Mouse (Mus musculus) stomach, postnatal 0 days (tissue): ENCODE data around the gene Npr1. TPM values are rescaled to one million over a fixed set of nuclear protein-coding genes. Genes with fewer than 3 reads are reported as not detected.

ENCODE experiments used
- ATAC-seq: fragments of 200-750 bp; cut with Nextera tagmentation; 2 replicates; pipeline ENCODE4 v1.8.0; 2017; ENCODE audit not compliant: low FRiP score, low TSS enrichment
- DNase-seq: peaks from one replicate; pipeline ENCODE4 v3.0.0-alpha.2; 2016; ENCODE audit warnings: low spot score
- H3K27ac ChIP-seq: fragments of 300-500 bp; sonication (generic); replicated peaks from 2 replicates; pipeline ENCODE4 v1.5.1; 2014; ENCODE audit warnings: mild to moderate bottlenecking, control low read depth
- H3K27me3 ChIP-seq: fragments of 300-500 bp; sonication (generic); 2 replicates; pipeline ENCODE4 v1.6.1; 2014; ENCODE audit warnings: low read length; ENCODE audit not compliant: control insufficient read depth, insufficient read depth
- H3K36me3 ChIP-seq: fragments of 300-500 bp; sonication (generic); 2 replicates; pipeline ENCODE4 v1.6.1; 2014; ENCODE audit warnings: low read length, mixed read lengths; ENCODE audit not compliant: control insufficient read depth, insufficient read depth
- H3K4me1 ChIP-seq: fragments of 300-500 bp; sonication (generic); replicated peaks from 2 replicates; pipeline ENCODE4 v1.6.1; 2014; ENCODE audit warnings: antibody characterized with exemption; ENCODE audit not compliant: control insufficient read depth, insufficient read depth
- H3K4me2 ChIP-seq: fragments of 300-500 bp; sonication (generic); replicated peaks from 2 replicates; pipeline ENCODE4 v1.6.1; 2014; ENCODE audit warnings: low read depth, mild to moderate bottlenecking, control low read depth, moderate library complexity
- H3K4me3 ChIP-seq: fragments of 300-500 bp; sonication (generic); 2 replicates; pipeline ENCODE4 v1.5.1; 2014; ENCODE audit warnings: low read depth, low read length, control low read depth
- H3K9ac ChIP-seq: fragments of 300-500 bp; sonication (generic); 2 replicates; pipeline ENCODE4 v1.6.1; 2014; ENCODE audit warnings: mild to moderate bottlenecking, low read length, control low read depth, mixed read lengths
- H3K9me3 ChIP-seq: fragments of 300-500 bp; sonication (generic); 2 replicates; pipeline ENCODE4 v1.6.1; 2016; ENCODE audit warnings: low read length; ENCODE audit not compliant: control insufficient read depth
- CTCF ChIP-seq: IDR thresholded peaks from 2 replicates; pipeline ENCODE4 v1.5.1; 2016; ENCODE audit warnings: antibody characterized with exemption, low read depth, mild to moderate bottlenecking, moderate library complexity
- EP300 ChIP-seq: optimal IDR thresholded peaks from 2 replicates; pipeline ENCODE3; 2016; ENCODE audit warnings: antibody characterized with exemption
- WGBS: fragments of 180-500 bp; shearing (Covaris S2); extraction: QIAGEN DNeasy Blood & Tissue Kit; methylation state at CpG from one replicate; pipeline ENCODE4 v1.1.7; 2014; 5-methylcytosine and 5-hydroxymethylcytosine counted together
- polyA plus RNA-seq: library from polyadenylated mRNA; unstranded; fragments of >200 nt; fragmentation: Nextera tagmentation; extraction: Ambion mirVana; gene quantifications from 2 replicates; pipeline ENCODE4 v1.2.1, GENCODE M21; 2015

Npr1 gene
- polyA plus RNA-seq, 1 experiment from 2014 or later = 3.0 TPM

- Histone ChIP-seq H3K27ac (no peak overlapping the region), H3K4me2 (peak overlapping the region; percentile 87), H3K4me3 (peak overlapping the region; percentile 73), H3K27me3 (no peaks in the 10 kb centered on the region), H3K9me3 (no peaks in the 10 kb centered on the region), H3K4me1 (0 out of 2 replicates have a peak, but pooled peaks cover 9% of the 10 kb centered on the region), H3K9ac (peak overlapping the region; percentile 91), H3K36me3 (no peaks in the 10 kb centered on the region)
- ATAC-seq = no peak
- DNase-seq = no peak
- 11% methylated on average over 2 of the region's 2 CpGs for WGBS
- TF ChIP-seq CTCF (no peak), EP300 (no peak)
Measured at GRCm38 (mm10) chr3:90432348-90432747, 33.3 kb downstream of the Npr1 start.

GRCm38 (mm10) chr3:90429576-90429975 lies 36.1 kb downstream of the Npr1 start:
- Histone ChIP-seq H3K9me3 (no peaks in the 10 kb centered on the region), H3K36me3 (no peaks in the 10 kb centered on the region; the same call in 1 of the 2 replicates), H3K27ac (no peak overlapping the region), H3K27me3 (no peaks in the 10 kb centered on the region), H3K4me2 (no peak overlapping the region), H3K4me3 (no peak overlapping the region), H3K9ac (no peak overlapping the region), H3K4me1 (0 out of 2 replicates have a peak, but pooled peaks cover 9% of the 10 kb centered on the region)
- ATAC-seq (no peak), DNase-seq (no peak)
- TF ChIP-seq EP300 (no peak), CTCF (no peak)
- WGBS = 85% methylated on average over 3 of the region's 3 CpGs

- Histone ChIP-seq H3K36me3 (no peaks in the 10 kb centered on the region; the same call in none of the 2 replicates), H3K4me2 (no peak overlapping the region), H3K27ac (peak overlapping the region; percentile 35; the same call in 1 of the 2 replicates), H3K27me3 (no peaks in the 10 kb centered on the region), H3K4me1 (0 out of 2 replicates have a peak, but pooled peaks cover 6% of the 10 kb centered on the region), H3K9ac (no peak overlapping the region), H3K4me3 (no peak overlapping the region), H3K9me3 (no peaks in the 10 kb centered on the region)
- ATAC-seq (no peak), DNase-seq (no peak)
- 59% methylated on average over 6 of the region's 6 CpGs for WGBS
- TF ChIP-seq EP300 = no peak
- no peak for TF ChIP-seq CTCF
Measured at GRCm38 (mm10) chr3:90428186-90428585, 37.5 kb downstream of the Npr1 start.

GRCm38 (mm10) chr3:90427574-90427973 lies 38.1 kb downstream of the Npr1 start:
- DNase-seq = no peak
- TF ChIP-seq EP300 (no peak), CTCF (no peak)
- no peaks in the 10 kb centered on the region for H3K9me3 ChIP-seq
- 86% methylated on average over 1 of the region's 1 CpGs for WGBS
- H3K4me1 ChIP-seq = 0 out of 2 replicates have a peak, but pooled peaks cover 6% of the 10 kb centered on the region
- H3K27ac ChIP-seq = no peak overlapping the region
- H3K27me3 ChIP-seq = no peaks in the 10 kb centered on the region
- peak; percentile 45 for ATAC-seq
- H3K36me3 ChIP-seq = peaks cover 2% of the 10 kb centered on the region
- no peak overlapping the region for H3K9ac ChIP-seq
- no peak overlapping the region for H3K4me2 ChIP-seq
- H3K4me3 ChIP-seq = no peak overlapping the region

- Histone ChIP-seq H3K4me3 (no peak overlapping the region), H3K9ac (no peak overlapping the region), H3K4me2 (no peak overlapping the region), H3K9me3 (no peaks in the 10 kb centered on the region), H3K27ac (no peak overlapping the region), H3K4me1 (no peaks in the 10 kb centered on the region), H3K36me3 (peaks cover 10% of the 10 kb centered on the region), H3K27me3 (no peaks in the 10 kb centered on the region)
- no peak for DNase-seq
- no peak for TF ChIP-seq CTCF
- ATAC-seq = no peak
- 84% methylated on average over 2 of the region's 2 CpGs for WGBS
Measured at GRCm38 (mm10) chr3:90425499-90425898, 40.2 kb downstream of the Npr1 start.

- TF ChIP-seq EP300 (no peak), CTCF (no peak)
- DNase-seq (no peak), ATAC-seq (no peak)
- Histone ChIP-seq H3K36me3 (peaks cover 14% of the 10 kb centered on the region), H3K4me3 (no peak overlapping the region), H3K4me1 (no peaks in the 10 kb centered on the region), H3K27me3 (no peaks in the 10 kb centered on the region), H3K4me2 (no peak overlapping the region), H3K9me3 (no peaks in the 10 kb centered on the region), H3K9ac (no peak overlapping the region), H3K27ac (no peak overlapping the region)
Measured at GRCm38 (mm10) chr3:90423549-90423948, 42.1 kb downstream of the Npr1 start.
